Mouse (Mus musculus) small intestine, adult 2 months (tissue): Measurements from ENCODE around the gene Adamts8. TPM values are rescaled to one million over a fixed set of nuclear protein-coding genes. Genes with fewer than 3 reads are reported as not detected.
A peak's percentile ranks its signal among the peaks of the same experiment; 100 is the strongest.

Experiments
- H3K27ac ChIP-seq: fragments of 200-500 bp; 2 replicates; pipeline ENCODE4 v1.5.1; 2012; ENCODE audit warnings: low read depth, low read length, control low read depth, inconsistent platforms; ENCODE audit not compliant: insufficient read depth
- H3K27me3 ChIP-seq: fragments of 200-500 bp; 2 replicates; pipeline ENCODE4 v1.6.1; 2012; ENCODE audit warnings: mild to moderate bottlenecking, moderate library complexity, low read length, inconsistent platforms; ENCODE audit not compliant: control insufficient read depth, insufficient read depth
- H3K36me3 ChIP-seq: fragments of 200-500 bp; 2 replicates; pipeline ENCODE4 v1.6.1; 2012; ENCODE audit warnings: mild to moderate bottlenecking, low read length, control low read depth, inconsistent platforms; ENCODE audit not compliant: control insufficient read depth, insufficient read depth
- H3K4me1 ChIP-seq: fragments of 200-500 bp; 2 replicates; pipeline ENCODE4 v1.6.1; 2012; ENCODE audit warnings: low read length, inconsistent platforms, mixed read lengths; ENCODE audit not compliant: control insufficient read depth, insufficient read depth, insufficient read length
- H3K4me3 ChIP-seq: fragments of 200-500 bp; 2 replicates; pipeline ENCODE4 v1.5.1; 2012; ENCODE audit warnings: low read depth, mild to moderate bottlenecking, control low read depth, inconsistent platforms, low read length, moderate library complexity
- CTCF ChIP-seq: fragments of 200-500 bp; IDR thresholded peaks from 2 replicates; pipeline ENCODE4 v1.5.1; 2012; ENCODE audit warnings: low read depth, mild to moderate bottlenecking, control low read depth, inconsistent platforms, low read length, moderate library complexity, mixed read lengths; ENCODE audit not compliant: insufficient replicate concordance, insufficient read length; ENCODE audit errors: extremely low read depth
- POLR2A ChIP-seq: fragments of 200-500 bp; IDR thresholded peaks from 2 replicates; pipeline ENCODE4 v1.6.1; 2012; ENCODE audit warnings: low read depth, mild to moderate bottlenecking, control low read depth, inconsistent platforms, low read length, moderate library complexity
- WGBS: fragments of 180-500 bp; shearing (Covaris S2); methylation state at CpG from one replicate; pipeline ENCODE4 v1.1.7; 2018; 5-methylcytosine and 5-hydroxymethylcytosine counted together
- polyA plus RNA-seq: library from polyadenylated mRNA; depleted of rRNA; stranded (reverse); fragments of >200 nt; gene quantifications from 2 replicates; pipeline ENCODE4 v1.2.3, GENCODE M21; 2012

Adamts8 gene
- polyA plus RNA-seq, 1 experiment, result 0.74 TPM

DNA sequence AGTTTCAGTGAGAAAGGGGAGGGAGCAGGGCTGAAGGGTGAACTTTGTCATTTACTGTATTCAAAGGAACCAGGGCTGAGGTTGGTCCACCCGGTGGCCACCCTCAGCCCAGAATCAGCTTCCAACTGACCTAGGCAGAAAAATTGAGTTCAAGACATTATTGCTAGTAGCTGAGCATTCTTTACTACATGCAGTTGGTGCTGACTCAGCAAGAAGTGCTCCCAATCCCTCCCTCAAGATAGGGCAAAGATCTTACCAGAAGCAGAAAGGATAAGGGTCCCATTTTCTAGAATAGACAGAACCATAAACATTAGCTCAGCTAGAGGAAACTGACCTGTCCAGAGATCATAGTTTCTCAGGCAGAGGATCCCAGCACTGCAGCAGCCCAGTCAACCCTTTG is 1.9 kb downstream of the Adamts8 start:
- H3K4me1 ChIP-seq, result peaks cover 7% of the 10 kb centered on the region; the same call in 1 of the 2 replicates
- peaks cover 29% of the 10 kb centered on the region for H3K27me3 ChIP-seq
- no peak overlapping the region for H3K27ac ChIP-seq
- 0 out of 2 replicates have a peak overlapping the region, but pooled peaks have one; percentile 23 for H3K4me3 ChIP-seq
- TF ChIP-seq POLR2A (no peak), CTCF (no peak)
- whole genome bisulfite sequencing, result 25% methylated on average over 1 of the region's 1 CpGs
- H3K36me3 ChIP-seq, result no peaks in the 10 kb centered on the region

DNA sequence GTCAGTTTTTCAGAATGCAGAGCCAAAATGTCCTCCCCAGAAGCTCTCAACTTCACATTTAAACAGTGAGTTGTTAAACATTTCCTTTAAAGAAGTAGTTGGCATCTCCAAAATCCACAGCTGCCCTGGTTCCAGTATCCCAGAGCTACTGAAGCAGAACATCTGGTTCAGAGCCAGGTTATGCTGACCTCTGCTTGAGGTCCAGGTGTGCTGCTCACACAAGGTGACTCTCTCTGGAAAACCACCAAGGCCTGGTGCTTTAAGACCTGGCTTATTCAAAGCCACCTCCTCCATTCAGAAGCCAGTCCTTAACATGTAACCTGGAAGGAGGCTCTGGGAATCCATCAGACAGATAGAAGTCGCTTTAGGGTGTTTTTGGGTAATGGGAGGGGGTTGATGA is 2.9 kb downstream of the Adamts8 start:
- Histone ChIP-seq H3K4me3 (no peak overlapping the region), H3K27me3 (peaks cover 29% of the 10 kb centered on the region), H3K27ac (no peak overlapping the region), H3K36me3 (no peaks in the 10 kb centered on the region), H3K4me1 (peaks cover 7% of the 10 kb centered on the region; the same call in 1 of the 2 replicates)
- TF ChIP-seq CTCF (no peak), POLR2A (no peak)
- WGBS, result 48% methylated on average over 1 of the region's 1 CpGs

DNA sequence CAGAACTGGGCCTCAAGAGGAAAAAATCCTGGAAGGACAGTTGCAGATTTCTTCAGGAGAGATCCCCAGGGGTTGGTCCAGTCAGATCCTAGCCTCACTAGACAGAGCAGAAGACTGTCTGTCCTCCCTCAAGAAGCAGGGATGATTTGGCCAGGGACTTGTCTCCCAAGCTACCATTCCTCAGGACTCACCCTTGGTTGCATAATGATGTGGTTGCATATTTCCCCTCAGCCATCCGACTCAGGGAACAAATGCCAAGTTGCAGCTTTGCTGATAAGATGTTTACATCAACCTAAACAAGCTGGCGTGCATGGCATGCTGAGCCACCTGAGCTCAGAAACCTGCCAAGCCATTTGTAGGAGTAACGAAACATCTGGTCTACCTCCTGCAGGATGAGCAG is 7.1 kb downstream of the Adamts8 start:
- no peak overlapping the region for H3K4me3 ChIP-seq
- WGBS, result 51% methylated on average over 3 of the region's 3 CpGs
- no peak overlapping the region for H3K27ac ChIP-seq
- no peaks in the 10 kb centered on the region for H3K36me3 ChIP-seq
- no peak for TF ChIP-seq POLR2A
- H3K27me3 ChIP-seq, result peaks cover 5% of the 10 kb centered on the region
- H3K4me1 ChIP-seq, result no peaks in the 10 kb centered on the region

- H3K4me3 ChIP-seq, result no peak overlapping the region
- no peaks in the 10 kb centered on the region for H3K4me1 ChIP-seq
- H3K27ac ChIP-seq, result no peak overlapping the region
- no peaks in the 10 kb centered on the region; the same call in 1 of the 2 replicates for H3K27me3 ChIP-seq
- 75% methylated on average over 4 of the region's 4 CpGs for WGBS
- no peak for TF ChIP-seq POLR2A
- TF ChIP-seq CTCF, result no peak
- H3K36me3 ChIP-seq, result no peaks in the 10 kb centered on the region
These were observed 7.6 kb downstream of the Adamts8 start for GRCm38 (mm10) chr9:30949971-30950370.

DNA sequence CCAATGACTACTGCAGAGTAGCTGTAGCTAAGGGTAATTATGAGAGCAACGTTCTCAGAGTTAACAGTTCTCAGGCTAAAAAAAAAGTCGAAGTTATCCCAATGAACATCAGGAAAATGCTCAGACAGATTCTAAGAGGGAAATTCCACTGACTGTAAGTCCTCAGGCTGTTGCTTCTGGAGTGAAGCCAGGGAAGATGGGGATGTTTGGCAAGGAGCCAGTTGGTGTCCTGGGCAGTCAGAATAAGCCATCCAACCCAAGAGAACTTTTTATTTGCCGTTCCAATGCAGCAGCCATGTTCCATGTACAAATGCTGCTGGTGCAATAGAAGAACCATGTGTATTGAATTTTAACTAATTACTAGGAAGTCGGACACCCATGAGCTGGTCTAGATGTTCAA is 8.2 kb downstream of the Adamts8 start:
- no peak for TF ChIP-seq POLR2A
- no peak for TF ChIP-seq CTCF
- Histone ChIP-seq H3K36me3 (no peaks in the 10 kb centered on the region), H3K27me3 (no peaks in the 10 kb centered on the region), H3K4me1 (no peaks in the 10 kb centered on the region), H3K4me3 (no peak overlapping the region), H3K27ac (no peak overlapping the region)
- 68% methylated on average over 4 of the region's 4 CpGs for WGBS

- no peaks in the 10 kb centered on the region for H3K4me1 ChIP-seq
- no peak overlapping the region for H3K27ac ChIP-seq
- H3K27me3 ChIP-seq, result no peaks in the 10 kb centered on the region
- 65% methylated on average over 5 of the region's 5 CpGs for WGBS
- no peak for TF ChIP-seq POLR2A
- TF ChIP-seq CTCF, result no peak
- H3K36me3 ChIP-seq, result no peaks in the 10 kb centered on the region
- H3K4me3 ChIP-seq, result no peak overlapping the region
These were observed 9.1 kb downstream of the Adamts8 start for GRCm38 (mm10) chr9:30951461-30951860.

DNA sequence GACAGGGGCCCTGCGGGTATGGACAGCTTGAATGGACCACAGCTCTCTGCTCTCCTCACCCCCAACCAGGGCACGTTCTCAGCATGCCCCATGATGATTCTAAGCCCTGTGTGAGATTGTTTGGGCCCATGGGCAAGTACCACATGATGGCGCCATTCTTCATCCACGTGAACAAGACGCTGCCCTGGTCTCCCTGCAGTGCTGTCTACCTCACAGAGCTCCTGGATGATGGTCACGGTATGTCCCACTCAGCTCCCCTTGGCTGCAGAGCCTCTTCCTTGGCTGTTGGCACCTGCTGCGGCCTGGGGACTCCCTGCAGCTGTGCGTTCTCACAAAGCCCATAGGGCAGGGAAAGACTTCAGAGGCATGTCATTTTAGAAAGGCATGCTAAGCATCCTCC is 10.9 kb downstream of the Adamts8 start:
- Histone ChIP-seq H3K4me1 (no peaks in the 10 kb centered on the region), H3K4me3 (no peak overlapping the region), H3K27me3 (no peaks in the 10 kb centered on the region), H3K27ac (no peak overlapping the region), H3K36me3 (no peaks in the 10 kb centered on the region)
- TF ChIP-seq POLR2A (no peak), CTCF (peak; percentile 34; the same call in 1 of the 2 replicates)
- 44% methylated on average over 8 of the region's 8 CpGs for WGBS

DNA sequence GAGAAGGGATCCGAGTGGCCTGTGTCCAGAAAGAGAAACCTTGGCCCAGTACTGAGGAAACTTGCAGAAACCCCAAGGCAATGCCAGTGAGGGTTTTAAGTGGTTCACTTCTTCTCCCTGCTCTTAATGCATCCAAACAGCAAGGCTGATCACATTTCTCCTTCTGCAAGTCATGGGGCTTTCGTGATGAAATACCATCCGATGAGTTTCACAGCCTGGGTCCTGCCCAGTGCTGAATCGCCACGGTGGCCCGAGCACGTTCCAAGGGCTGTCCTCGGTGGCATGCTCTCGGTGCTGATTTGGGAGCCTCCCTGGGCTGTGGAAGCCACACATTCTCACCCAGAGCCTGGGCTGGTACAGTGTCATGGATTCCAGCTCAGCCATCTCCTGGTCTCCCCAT is 12.9 kb downstream of the Adamts8 start:
- TF ChIP-seq CTCF, result no peak
- TF ChIP-seq POLR2A, result no peak
- H3K4me1 ChIP-seq, result no peaks in the 10 kb centered on the region
- H3K27me3 ChIP-seq, result no peaks in the 10 kb centered on the region
- WGBS, result 85% methylated on average over 9 of the region's 9 CpGs
- H3K27ac ChIP-seq, result no peak overlapping the region
- H3K36me3 ChIP-seq, result no peaks in the 10 kb centered on the region
- H3K4me3 ChIP-seq, result no peak overlapping the region
